Mouse (Mus musculus) T-helper 2 cell (primary cell): Measurements from ENCODE around the gene Olfr727.

Source experiments
- in situ Hi-C: fragments of 300-600 bp; cut with MboI, MseI; formaldehyde crosslinking; loops from one replicate; pipeline ENCODE4 v1.15.1; 2025; ENCODE audit warnings: high pct_unique_total_duplicates

The Olfr727 gene

GRCm38 (mm10) chr14:50122886-50123285 lies at the start of gene Olfr727:
Olfr727 (plus strand) TSS chr14:50123186.
- in situ Hi-C loops: no loop called here

DNA sequence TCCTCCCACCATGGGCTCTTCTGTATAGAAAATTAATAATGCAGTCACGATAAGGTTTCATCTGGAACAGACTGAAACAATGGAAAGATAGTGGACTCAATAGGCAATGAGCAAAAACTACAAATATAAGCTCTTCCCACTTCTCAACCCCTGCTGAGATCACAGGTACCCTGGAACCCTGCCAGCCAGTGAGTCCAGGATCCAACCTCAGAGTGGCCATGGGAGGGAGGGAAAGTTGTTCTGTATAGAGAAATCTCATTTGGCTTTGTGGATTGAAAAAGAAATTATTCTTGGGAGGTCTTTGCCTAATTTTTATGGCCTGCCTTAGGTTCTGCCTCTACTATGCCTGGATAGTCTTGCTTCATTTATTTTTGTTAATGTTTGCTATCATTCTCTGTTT lies 32.1 kb upstream of the Olfr727 start, which contains the start of gene Olfr726:
TSS of gene Olfr726 (minus strand) at position 101 of the 400 bp plus-strand sequence.
- in situ Hi-C loops: no loop called here

DNA sequence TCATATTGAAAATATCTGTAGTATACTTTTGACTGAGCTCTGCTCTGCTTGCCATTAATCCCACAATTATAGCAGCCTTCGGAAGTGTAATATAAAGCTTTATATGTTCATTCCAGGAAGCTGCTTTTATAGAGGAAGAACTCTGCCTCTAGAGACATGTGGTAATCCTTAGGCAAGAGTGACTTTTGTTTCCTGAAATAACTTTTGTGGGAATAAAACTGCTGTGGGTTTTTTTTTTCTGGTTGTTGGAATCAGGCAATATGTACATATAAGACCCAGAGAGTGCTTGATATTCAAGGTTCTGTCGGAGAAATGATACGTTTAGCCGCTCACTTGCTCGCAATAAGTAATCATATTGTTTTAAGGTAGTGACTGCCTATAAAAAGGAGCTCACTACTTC lies 19.6 kb downstream of the Olfr727 start, which contains the start of gene Olfr728:
TSS of gene Olfr728 (minus strand) at position 101 of the 400 bp plus-strand sequence.
- in situ Hi-C loops: no loop called here

- in situ Hi-C loops: no loop called here
Observed at GRCm38 (mm10) chr14:50152810-50153209, 29.8 kb downstream of the Olfr727 start, which contains the start of gene Olfr729. Olfr729 (minus strand) TSS chr14:50152910.
